In the genomic region with DNA sequence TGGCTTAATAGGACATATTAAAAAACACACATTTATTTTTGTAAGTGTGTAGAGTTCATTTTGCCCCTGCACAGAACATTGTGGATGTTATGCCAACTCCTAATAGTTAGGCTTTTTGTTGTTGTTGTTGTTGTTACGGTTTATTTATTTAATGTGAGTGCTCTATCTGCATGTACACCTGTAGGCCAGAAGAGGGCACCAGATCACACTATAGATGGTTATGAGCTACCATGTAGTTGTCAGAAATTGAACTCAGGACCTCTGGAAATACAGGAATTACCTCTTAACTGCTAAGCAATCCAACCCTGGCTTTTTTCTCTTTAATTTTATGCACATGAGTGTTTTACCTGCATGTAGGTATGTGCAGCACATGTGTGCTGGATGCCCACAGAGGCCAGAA, we compare ENCODE assay signal across 12 mouse cellular contexts. TPM values are rescaled to one million over a fixed set of nuclear protein-coding genes. Genes with fewer than 3 reads are reported as not detected.
A peak's percentile ranks its signal among the peaks of the same experiment; 100 is the strongest.
DNase-seq lines count a peak whose midpoint lies in the region; ATAC-seq and TF ChIP-seq lines count a peak whose summit lies in the region.
"Had no signal": no experiment of that assay in that cellular context is flagged by ENCODE, and none has a peak within 500 bp of the region (broad histone marks: within the 10 kb centered on the region; RNA-seq: fewer than 3 reads in every experiment).

No protein-coding gene starts in this region.

- no peaks in the 10 kb centered on the region for H3K9me3 ChIP-seq in hindbrain, embryonic 11.5 days (ENCODE audit: control insufficient read depth, low read length)
- H3K9me3 ChIP-seq in hindbrain, embryonic 12.5 days (replicated peaks) = no peaks in the 10 kb centered on the region
- no peaks in the 10 kb centered on the region for H3K9me3 ChIP-seq in midbrain, postnatal 0 days (ENCODE audit: low read length)
- H3K9me3 ChIP-seq in midbrain, embryonic 10.5 days (replicated peaks) = no peaks in the 10 kb centered on the region
- H3K9me3 ChIP-seq: hindbrain, embryonic 15.5 days; liver, embryonic 15.5 days had no signal

- H3K27me3 ChIP-seq in hindbrain, embryonic 11.5 days (ENCODE audit: control insufficient read depth, insufficient read depth, low read length) = no peaks in the 10 kb centered on the region
- H3K27me3 ChIP-seq in hindbrain, embryonic 12.5 days = no peaks in the 10 kb centered on the region
- no peaks in the 10 kb centered on the region for H3K27me3 ChIP-seq in midbrain, postnatal 0 days (ENCODE audit: insufficient read depth, low read length)
- H3K27me3 ChIP-seq in midbrain, embryonic 10.5 days (ENCODE audit: low read depth, poor library complexity, severe bottlenecking) = no peaks in the 10 kb centered on the region
- H3K27me3 ChIP-seq: hindbrain, embryonic 15.5 days; liver, embryonic 15.5 days had no signal

- H3K36me3 ChIP-seq in hindbrain, embryonic 11.5 days (ENCODE audit: control insufficient read depth, insufficient read depth, low read length) = no peaks in the 10 kb centered on the region
- no peaks in the 10 kb centered on the region for H3K36me3 ChIP-seq in hindbrain, embryonic 12.5 days
- H3K36me3 ChIP-seq in midbrain, postnatal 0 days (ENCODE audit: insufficient read depth, low read length) = no peaks in the 10 kb centered on the region
- peaks cover 4% of the 10 kb centered on the region; the same call in 1 of the 2 replicates for H3K36me3 ChIP-seq in midbrain, embryonic 10.5 days
- H3K36me3 ChIP-seq: hindbrain, embryonic 15.5 days; liver, embryonic 15.5 days had no signal

- no peak overlapping the region for H3K4me2 ChIP-seq in hindbrain, embryonic 11.5 days (replicated peaks; ENCODE audit: low read depth, low read length)
- H3K4me2 ChIP-seq in hindbrain, embryonic 12.5 days (replicated peaks) = no peak overlapping the region
- no peak overlapping the region for H3K4me2 ChIP-seq in midbrain, postnatal 0 days (ENCODE audit: low read depth, low read length, poor library complexity, severe bottlenecking)
- H3K4me2 ChIP-seq: hindbrain, embryonic 15.5 days; liver, embryonic 15.5 days had no signal

- peak; percentile 31 for DNase-seq in hindbrain, embryonic 11.5 days (ENCODE audit: low spot score)
- no peak for DNase-seq in midbrain, postnatal 0 days (ENCODE audit: low spot score)
- no peak for DNase-seq in midbrain, embryonic 10.5 days (ENCODE audit: low spot score)
- peak; percentile 72 for DNase-seq in ZHBTc4 (ENCODE audit: low read depth, low spot score)
- DNase-seq in retina, postnatal 1 day = peak; percentile 49
- no peak for DNase-seq in spleen, postnatal 14 days (ENCODE audit: low spot score in 2 of 2)
- DNase-seq in layer of hippocampus, postnatal 25 days (ENCODE audit: extremely low spot score in 1 of 2, low spot score in 1 of 2) = no peak

- no peak overlapping the region for H3K9ac ChIP-seq in hindbrain, embryonic 11.5 days (ENCODE audit: low read depth, low read length)
- H3K9ac ChIP-seq in hindbrain, embryonic 12.5 days = no peak overlapping the region
- no peak overlapping the region for H3K9ac ChIP-seq in midbrain, postnatal 0 days (replicated peaks; ENCODE audit: low read length, poor library complexity, severe bottlenecking)
- H3K9ac ChIP-seq: hindbrain, embryonic 15.5 days; liver, embryonic 15.5 days had no signal

- H3K4me3 ChIP-seq in hindbrain, embryonic 11.5 days (ENCODE audit: low read depth, low read length) = no peak overlapping the region
- H3K4me3 ChIP-seq in hindbrain, embryonic 12.5 days = no peak overlapping the region
- H3K4me3 ChIP-seq in midbrain, postnatal 0 days (ENCODE audit: low read depth, low read length) = no peak overlapping the region
- no peak overlapping the region for H3K4me3 ChIP-seq in midbrain, embryonic 10.5 days
- H3K4me3 ChIP-seq: hindbrain, embryonic 15.5 days; liver, embryonic 15.5 days had no signal

- H3K27ac ChIP-seq in hindbrain, embryonic 11.5 days (ENCODE audit: low read depth, low read length) = no peak overlapping the region
- no peak overlapping the region for H3K27ac ChIP-seq in hindbrain, embryonic 12.5 days
- no peak overlapping the region for H3K27ac ChIP-seq in midbrain, postnatal 0 days (ENCODE audit: low read depth, low read length)
- H3K27ac ChIP-seq in midbrain, embryonic 10.5 days (replicated peaks) = no peak overlapping the region
- H3K27ac ChIP-seq: hindbrain, embryonic 15.5 days; liver, embryonic 15.5 days had no signal

- ATAC-seq in hindbrain, embryonic 11.5 days (ENCODE audit: low FRiP score) = no peak
- ATAC-seq in hindbrain, embryonic 12.5 days (ENCODE audit: low FRiP score) = no peak
- no peak for ATAC-seq in midbrain, postnatal 0 days (ENCODE audit: low FRiP score)

- 66% methylated on average over 1 of the region's 1 CpGs for WGBS in hindbrain, embryonic 11.5 days
- 54% methylated on average over 1 of the region's 1 CpGs for WGBS in hindbrain, embryonic 12.5 days
- 79% methylated on average over 1 of the region's 1 CpGs for WGBS in midbrain, postnatal 0 days
- 59% methylated on average over 1 of the region's 1 CpGs for WGBS in midbrain, embryonic 10.5 days

- peaks cover 3% of the 10 kb centered on the region for H3K4me1 ChIP-seq in hindbrain, embryonic 11.5 days (replicated peaks; ENCODE audit: control insufficient read depth, insufficient read depth, low read length)
- H3K4me1 ChIP-seq in hindbrain, embryonic 12.5 days = peaks cover 12% of the 10 kb centered on the region
- no peaks in the 10 kb centered on the region for H3K4me1 ChIP-seq in midbrain, postnatal 0 days (ENCODE audit: insufficient read depth, low read length)
- H3K4me1 ChIP-seq in midbrain, embryonic 10.5 days = peaks cover 25% of the 10 kb centered on the region

- TF ChIP-seq CTCF in midbrain, postnatal 0 days (IDR thresholded peaks at IDR 0.05) = peak; percentile 64

RNA-seq across cellular contexts. Expression of gene Fxr2, which starts 3.0 kb away (rescaled TPM):
- 30.1 and 31.3 TPM in 2 replicates for polyA plus RNA-seq in hindbrain, embryonic 11.5 days (2014; fragmentation: Nextera tagmentation; extraction: Ambion mirVana)
- 62.7 and 62.8 TPM in 2 replicates for polyA plus RNA-seq in hindbrain, embryonic 12.5 days (2016; fragmentation: Nextera tagmentation; extraction: Ambion mirVana)
- total RNA-seq in midbrain, postnatal 0 days (2014; rRNA removed) = 76.6 and 84.1 TPM in 2 replicates
- polyA plus RNA-seq in midbrain, postnatal 0 days (2015; fragmentation: Nextera tagmentation; extraction: Ambion mirVana) = 22.5 and 27.2 TPM in 2 replicates
- 36.2 and 39.1 TPM in 2 replicates for polyA plus RNA-seq in midbrain, embryonic 10.5 days (2016; fragmentation: Nextera tagmentation; extraction: Ambion mirVana)
- 100 to 1,000 TPM; 124 to 131 TPM for total RNA-seq in layer of hippocampus, postnatal 25 days (2021)

RNA-seq across cellular contexts. Expression of gene Sat2, which starts 8.0 kb away (rescaled TPM):
- 15.0 and 20.6 TPM in 2 replicates for polyA plus RNA-seq in hindbrain, embryonic 11.5 days (2014; fragmentation: Nextera tagmentation; extraction: Ambion mirVana)
- polyA plus RNA-seq in hindbrain, embryonic 12.5 days (2016; fragmentation: Nextera tagmentation; extraction: Ambion mirVana) = 24.4 and 26.6 TPM in 2 replicates
- total RNA-seq in midbrain, postnatal 0 days (2014; rRNA removed) = 10.5 and 13.3 TPM in 2 replicates
- polyA plus RNA-seq in midbrain, postnatal 0 days (2015; fragmentation: Nextera tagmentation; extraction: Ambion mirVana) = 29.6 and 29.9 TPM in 2 replicates
- polyA plus RNA-seq in midbrain, embryonic 10.5 days (2016; fragmentation: Nextera tagmentation; extraction: Ambion mirVana) = 16.1 and 20.6 TPM in 2 replicates
- 10 to 100 TPM; 15.5 to 15.8 TPM for total RNA-seq in layer of hippocampus, postnatal 25 days (2021)

RNA-seq across cellular contexts. Expression of gene Shbg, which starts 12.1 kb away (rescaled TPM):
- 0.17 TPM in 1 of 2 replicates, not detected in the other for polyA plus RNA-seq in hindbrain, embryonic 11.5 days (2014; fragmentation: Nextera tagmentation; extraction: Ambion mirVana)
- polyA plus RNA-seq in hindbrain, embryonic 12.5 days (2016; fragmentation: Nextera tagmentation; extraction: Ambion mirVana) = not detected in 2 replicates
- not detected in 2 replicates for total RNA-seq in midbrain, postnatal 0 days (2014; rRNA removed)
- not detected in 2 replicates for polyA plus RNA-seq in midbrain, postnatal 0 days (2015; fragmentation: Nextera tagmentation; extraction: Ambion mirVana)
- not detected in 2 replicates for polyA plus RNA-seq in midbrain, embryonic 10.5 days (2016; fragmentation: Nextera tagmentation; extraction: Ambion mirVana)
- not detected for total RNA-seq in layer of hippocampus, postnatal 25 days (2021)
- total RNA-seq: gastrocnemius, adult 8-10 months; layer of hippocampus, postnatal 14 days had no signal
- polyA plus RNA-seq: hindbrain, embryonic 15.5 days had no signal

RNA-seq across cellular contexts. Expression of gene Atp1b2, which starts 24.1 kb away (rescaled TPM):
- 11.7 and 13.1 TPM in 2 replicates for polyA plus RNA-seq in hindbrain, embryonic 11.5 days (2014; fragmentation: Nextera tagmentation; extraction: Ambion mirVana)
- polyA plus RNA-seq in hindbrain, embryonic 12.5 days (2016; fragmentation: Nextera tagmentation; extraction: Ambion mirVana) = 12.1 and 18.5 TPM in 2 replicates
- total RNA-seq in midbrain, postnatal 0 days (2014; rRNA removed) = 145 and 161 TPM in 2 replicates
- 167 and 175 TPM in 2 replicates for polyA plus RNA-seq in midbrain, postnatal 0 days (2015; fragmentation: Nextera tagmentation; extraction: Ambion mirVana)
- 6.0 and 8.6 TPM in 2 replicates for polyA plus RNA-seq in midbrain, embryonic 10.5 days (2016; fragmentation: Nextera tagmentation; extraction: Ambion mirVana)
- 100 to 1,000 TPM; 394 to 472 TPM for total RNA-seq in layer of hippocampus, postnatal 25 days (2021)

RNA-seq across cellular contexts. Expression of gene Sox15, which starts 25.3 kb away (rescaled TPM):
- polyA plus RNA-seq in hindbrain, embryonic 11.5 days (2014; fragmentation: Nextera tagmentation; extraction: Ambion mirVana) = not detected in 2 replicates
- 0.26 TPM in 1 of 2 replicates, not detected in the other for polyA plus RNA-seq in hindbrain, embryonic 12.5 days (2016; fragmentation: Nextera tagmentation; extraction: Ambion mirVana)
- total RNA-seq in midbrain, postnatal 0 days (2014; rRNA removed) = 0.27 TPM in 1 of 2 replicates, not detected in the other
- 0.19 and 0.20 TPM in 2 replicates for polyA plus RNA-seq in midbrain, postnatal 0 days (2015; fragmentation: Nextera tagmentation; extraction: Ambion mirVana)
- polyA plus RNA-seq in midbrain, embryonic 10.5 days (2016; fragmentation: Nextera tagmentation; extraction: Ambion mirVana) = 0.16 TPM in 1 of 2 replicates, not detected in the other
- total RNA-seq in layer of hippocampus, postnatal 25 days (2021) = under 1 TPM in 1 of 2 experiments, not detected in 1; 0.59 TPM
- total RNA-seq: gastrocnemius, adult 8-10 months had no signal
- polyA plus RNA-seq: hindbrain, embryonic 15.5 days; liver, embryonic 15.5 days had no signal

Comparison
In these comparisons a context has a peak if more than half of its experiments do, and no peak if none do; other contexts are left out.
1. DNase-seq: peak in hindbrain, embryonic 11.5 days (single experiment), ZHBTc4 (single experiment) and retina, postnatal 1 day (single experiment); none in midbrain, postnatal 0 days (single experiment), midbrain, embryonic 10.5 days (single experiment), spleen, postnatal 14 days (0 of 2) and layer of hippocampus, postnatal 25 days (0 of 2).